In genomic region chr13:48519122-48519521, GRCm38 (mm10) we compare ENCODE assay signal across 3 mouse cellular contexts. TPM values are rescaled to one million over a fixed set of nuclear protein-coding genes. Genes with fewer than 3 reads are reported as not detected.
"Had no signal": no experiment of that assay in that cellular context is flagged by ENCODE, and none has a peak within 500 bp of the region (broad histone marks: within the 10 kb centered on the region; RNA-seq: fewer than 3 reads in every experiment).

No protein-coding gene starts in this region.

RNA-seq across cellular contexts. Expression of gene A830005F24Rik, which starts 5.8 kb away (rescaled TPM):
- polyA plus RNA-seq: small intestine, adult 2 months; spleen, adult 2 months; thymus, adult 2 months had no signal
